Mouse (Mus musculus): ENCODE measurements around the gene Rai1. TPM values are rescaled to one million over a fixed set of nuclear protein-coding genes. Genes with fewer than 3 reads are reported as not detected.

Rai1 gene
- polyA plus RNA-seq, 1 experiment = 62.9 TPM

DNA sequence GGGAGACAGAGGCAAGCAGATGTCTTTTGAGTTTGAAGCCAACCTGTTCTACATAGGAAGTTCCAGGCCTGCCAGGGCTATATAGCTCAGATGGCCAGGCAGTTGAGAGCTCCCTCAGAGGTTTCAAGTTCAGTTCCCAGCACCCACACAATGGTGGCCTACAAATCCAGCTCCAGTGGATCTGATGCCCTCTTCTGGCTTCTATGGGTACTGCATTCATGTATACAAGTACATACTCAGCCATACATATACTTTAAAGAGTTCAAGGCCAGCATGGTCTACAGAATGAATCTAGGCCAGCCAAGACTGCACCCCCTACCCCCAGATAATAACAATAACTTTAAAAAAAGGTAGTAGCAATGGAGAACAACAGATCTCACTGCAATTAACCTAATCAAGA, 90.3 kb downstream of the Rai1 start:
- Histone ChIP-seq H3K27me3 (replicated peaks) (no peaks in the 10 kb centered on the region), H3K9me3 (peaks cover 10% of the 10 kb centered on the region), H3K4me1 (peaks cover 89% of the 10 kb centered on the region), H3K36me3 (replicated peaks; ENCODE audit: low read length) (peaks cover 97% of the 10 kb centered on the region), H3K4me3 (replicated peaks) (no peak overlapping the region)
- no peak for TF ChIP-seq GATA1 (IDR thresholded peaks at IDR 0.05; ENCODE audit: borderline replicate concordance, low read length)
- TF ChIP-seq FLI1 (IDR thresholded peaks at IDR 0.05; ENCODE audit: low read length) = no peak

DNA sequence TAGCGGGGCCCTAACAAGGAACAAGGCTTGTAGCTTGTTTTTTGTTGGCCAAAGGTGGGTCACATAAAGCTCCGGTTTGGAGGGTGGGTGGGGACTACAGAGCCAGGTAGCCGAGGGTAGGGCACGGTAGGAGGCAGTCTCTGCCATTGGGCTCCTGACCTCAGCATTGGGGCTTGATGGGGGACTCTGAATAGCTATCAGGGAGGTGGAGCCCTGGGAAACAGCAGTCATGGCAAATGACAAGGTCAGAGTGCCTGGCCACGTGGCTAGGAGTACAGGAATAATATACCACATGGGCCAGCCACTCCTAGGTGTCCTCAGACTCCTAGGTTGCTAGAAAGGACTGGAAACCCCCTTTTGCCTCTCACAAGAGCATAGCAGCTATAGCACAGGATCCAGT, 91.5 kb downstream of the Rai1 start:
- TF ChIP-seq FLI1 (IDR thresholded peaks at IDR 0.05; ENCODE audit: low read length) (no peak), GATA1 (IDR thresholded peaks at IDR 0.05; ENCODE audit: borderline replicate concordance, low read length) (no peak)
- Histone ChIP-seq H3K4me1 (peaks cover 89% of the 10 kb centered on the region), H3K36me3 (replicated peaks; ENCODE audit: low read length) (peaks cover 97% of the 10 kb centered on the region), H3K9me3 (peaks cover 10% of the 10 kb centered on the region), H3K4me3 (replicated peaks) (no peak overlapping the region), H3K27me3 (replicated peaks) (no peaks in the 10 kb centered on the region)

DNA sequence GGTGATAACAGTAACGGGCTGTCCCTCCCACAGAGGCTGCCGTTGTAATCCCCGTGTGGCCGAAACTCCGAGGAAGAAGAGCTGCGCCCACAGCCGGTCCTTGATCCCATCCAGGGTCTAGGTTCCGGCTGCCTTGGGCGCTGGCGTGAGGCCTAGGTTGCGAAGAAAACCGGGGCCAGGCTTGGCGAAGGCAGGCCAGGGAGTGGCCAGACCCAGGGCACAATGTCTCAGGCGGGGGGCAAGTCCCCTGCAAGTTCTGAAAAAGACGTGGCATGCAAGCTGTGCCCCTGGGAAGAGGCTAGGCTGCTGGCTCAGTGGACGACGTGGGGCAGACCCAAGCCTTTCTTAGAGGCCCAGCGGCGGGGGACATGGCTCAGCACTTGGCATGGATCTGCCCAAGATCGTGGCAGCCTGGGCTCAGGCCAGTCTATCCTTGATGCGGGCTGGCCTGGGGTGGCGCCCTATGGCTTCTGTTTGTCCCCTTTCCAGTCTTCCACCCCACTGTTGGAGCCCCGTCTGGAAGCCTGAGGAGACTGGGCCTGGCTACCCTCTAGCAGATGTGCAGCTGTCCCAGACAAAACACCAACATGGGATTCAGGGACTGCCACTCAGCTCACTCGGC, 93.3 kb downstream of the Rai1 start:
- Histone ChIP-seq H3K4me1 (peaks cover 89% of the 10 kb centered on the region), H3K9me3 (peaks cover 10% of the 10 kb centered on the region), H3K27me3 (replicated peaks) (no peaks in the 10 kb centered on the region), H3K36me3 (replicated peaks; ENCODE audit: low read length) (peaks cover 100% of the 10 kb centered on the region), H3K4me3 (replicated peaks) (no peak overlapping the region)
- TF ChIP-seq FLI1 (IDR thresholded peaks at IDR 0.05; ENCODE audit: low read length) = no peak
- TF ChIP-seq GATA1 (IDR thresholded peaks at IDR 0.05; ENCODE audit: borderline replicate concordance, low read length) = no peak

DNA sequence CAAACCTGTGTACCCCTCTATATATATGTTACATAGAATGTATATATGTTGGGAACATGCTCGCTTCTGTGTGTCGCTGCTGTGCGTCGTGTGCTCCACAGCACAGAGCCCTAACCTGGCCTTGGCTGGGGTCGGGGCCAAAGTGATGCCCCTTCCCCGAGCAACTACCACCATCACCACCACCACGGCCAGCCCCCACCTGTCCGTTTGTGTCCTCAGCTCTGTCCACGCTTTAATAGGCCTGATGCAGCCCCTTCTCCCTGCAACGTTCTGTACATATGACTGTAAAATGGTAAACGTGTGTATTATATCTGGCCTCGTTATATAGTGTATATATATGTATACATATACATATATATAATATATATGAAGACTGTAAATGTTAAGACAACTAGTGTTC, 93.8 kb downstream of the Rai1 start:
- H3K9me3 ChIP-seq = peaks cover 10% of the 10 kb centered on the region
- no peak overlapping the region for H3K4me3 ChIP-seq (replicated peaks)
- peaks cover 100% of the 10 kb centered on the region for H3K36me3 ChIP-seq (replicated peaks; ENCODE audit: low read length)
- peaks cover 87% of the 10 kb centered on the region for H3K4me1 ChIP-seq
- H3K27me3 ChIP-seq (replicated peaks) = no peaks in the 10 kb centered on the region
- TF ChIP-seq GATA1 (IDR thresholded peaks at IDR 0.05; ENCODE audit: borderline replicate concordance, low read length) = no peak

DNA sequence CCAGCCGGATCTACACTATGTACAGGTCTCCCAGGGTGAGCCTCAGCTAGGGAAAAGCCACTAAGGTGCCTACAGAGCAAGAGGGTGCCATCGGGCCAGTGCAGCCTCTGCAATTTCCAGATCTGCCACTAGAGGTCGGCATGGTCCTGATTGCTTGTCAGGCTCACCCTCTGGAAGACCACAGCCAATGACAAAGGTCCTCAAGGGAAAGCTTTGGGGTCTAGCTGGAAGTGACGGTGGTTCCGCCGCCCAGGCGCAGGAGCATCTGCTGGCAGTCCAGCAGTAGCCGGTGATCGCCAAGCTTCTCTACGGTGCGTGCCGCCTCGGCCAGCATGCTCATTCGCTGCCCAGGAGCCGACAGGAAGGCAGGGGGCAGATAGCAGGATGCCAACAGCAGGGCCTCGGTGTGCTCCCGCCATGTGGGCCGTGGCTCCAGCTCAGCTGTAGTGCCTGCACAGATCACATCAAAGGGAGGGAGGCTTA, 94.9 kb downstream of the Rai1 start:
- peaks cover 4% of the 10 kb centered on the region for H3K9me3 ChIP-seq
- peaks cover 82% of the 10 kb centered on the region for H3K4me1 ChIP-seq
- H3K27me3 ChIP-seq (replicated peaks) = no peaks in the 10 kb centered on the region
- TF ChIP-seq FLI1 (IDR thresholded peaks at IDR 0.05; ENCODE audit: low read length) (no peak), GATA1 (IDR thresholded peaks at IDR 0.05; ENCODE audit: borderline replicate concordance, low read length) (no peak)
- H3K4me3 ChIP-seq (replicated peaks) = no peak overlapping the region
- H3K36me3 ChIP-seq (replicated peaks; ENCODE audit: low read length) = peaks cover 100% of the 10 kb centered on the region

DNA sequence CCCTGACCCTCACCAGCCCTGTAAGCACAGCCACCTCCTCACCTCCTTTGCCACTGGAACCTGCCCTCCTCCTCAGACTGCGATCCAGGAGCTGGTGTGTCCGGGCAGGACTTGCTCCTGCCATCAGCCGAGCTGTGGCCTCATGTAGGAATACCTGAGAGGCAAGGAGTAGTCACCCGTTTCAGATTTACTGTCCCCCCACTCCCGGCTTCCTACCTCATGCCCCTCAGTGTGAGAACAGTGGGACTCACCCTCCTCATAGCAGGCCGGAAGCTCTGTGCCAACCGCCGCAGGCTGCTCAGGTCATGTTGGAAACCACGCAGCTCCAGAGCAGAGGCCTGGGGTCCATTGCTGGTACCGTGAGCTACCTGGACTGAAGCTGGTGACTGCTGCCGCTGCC, 95.6 kb downstream of the Rai1 start:
- Histone ChIP-seq H3K4me3 (replicated peaks) (peak overlapping the region; percentile 26), H3K9me3 (no peaks in the 10 kb centered on the region), H3K27me3 (replicated peaks) (no peaks in the 10 kb centered on the region), H3K36me3 (replicated peaks; ENCODE audit: low read length) (peaks cover 100% of the 10 kb centered on the region), H3K4me1 (peaks cover 81% of the 10 kb centered on the region)
- no peak for TF ChIP-seq GATA1 (IDR thresholded peaks at IDR 0.05; ENCODE audit: borderline replicate concordance, low read length)
- no peak for TF ChIP-seq FLI1 (IDR thresholded peaks at IDR 0.05; ENCODE audit: low read length)

DNA sequence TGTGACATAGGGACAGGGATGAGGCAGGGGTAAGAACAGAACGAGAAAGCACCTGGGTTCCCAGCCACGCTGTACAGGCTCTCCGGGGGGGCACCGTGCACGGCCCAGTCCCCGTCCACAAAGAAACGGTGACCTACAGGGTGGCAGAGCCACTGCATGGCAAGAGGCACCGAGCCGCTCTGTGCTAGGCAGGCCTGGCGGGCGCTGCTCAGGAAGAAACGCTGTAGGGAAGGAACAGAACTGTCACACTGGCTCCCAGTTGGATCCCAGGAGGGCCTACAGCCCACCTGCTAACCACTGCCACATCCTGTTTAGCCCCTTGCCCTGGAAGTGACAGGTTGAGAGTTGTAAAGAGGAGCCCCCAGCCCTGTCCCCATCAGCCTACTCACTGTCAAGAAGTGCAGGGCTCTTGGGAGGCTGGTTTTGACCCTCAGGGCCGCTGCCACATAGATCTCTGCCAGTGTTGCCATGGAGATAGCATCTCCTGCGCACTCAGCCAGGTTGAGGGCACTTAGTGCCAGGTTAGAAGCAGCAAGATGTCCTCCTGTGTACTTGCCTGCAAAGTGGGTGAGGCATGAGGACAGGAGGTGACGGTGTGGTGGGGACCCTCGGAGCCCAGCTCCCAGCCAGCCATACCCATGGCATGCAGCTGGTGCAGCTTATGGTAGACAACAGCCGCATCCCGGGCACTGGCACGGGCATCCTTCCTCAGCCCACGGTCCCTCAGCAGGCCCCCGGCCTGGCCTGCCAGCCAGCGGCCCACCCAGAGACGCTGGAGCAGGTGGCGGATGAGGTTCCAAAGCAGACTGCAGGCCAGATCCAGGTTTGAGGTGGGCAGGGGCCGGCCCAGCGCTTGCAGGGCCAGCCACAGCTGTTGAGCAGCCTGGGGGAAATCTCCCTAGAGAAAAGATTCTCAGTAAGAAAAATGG, 98.2 kb downstream of the Rai1 start:
- no peak for TF ChIP-seq FLI1 (IDR thresholded peaks at IDR 0.05; ENCODE audit: low read length)
- TF ChIP-seq GATA1 (IDR thresholded peaks at IDR 0.05; ENCODE audit: borderline replicate concordance, low read length) = no peak
- no peaks in the 10 kb centered on the region for H3K9me3 ChIP-seq
- no peak overlapping the region for H3K4me3 ChIP-seq (replicated peaks)
- H3K27me3 ChIP-seq (replicated peaks) = no peaks in the 10 kb centered on the region
- H3K4me1 ChIP-seq = peaks cover 81% of the 10 kb centered on the region
- peaks cover 100% of the 10 kb centered on the region for H3K36me3 ChIP-seq (replicated peaks; ENCODE audit: low read length)

DNA sequence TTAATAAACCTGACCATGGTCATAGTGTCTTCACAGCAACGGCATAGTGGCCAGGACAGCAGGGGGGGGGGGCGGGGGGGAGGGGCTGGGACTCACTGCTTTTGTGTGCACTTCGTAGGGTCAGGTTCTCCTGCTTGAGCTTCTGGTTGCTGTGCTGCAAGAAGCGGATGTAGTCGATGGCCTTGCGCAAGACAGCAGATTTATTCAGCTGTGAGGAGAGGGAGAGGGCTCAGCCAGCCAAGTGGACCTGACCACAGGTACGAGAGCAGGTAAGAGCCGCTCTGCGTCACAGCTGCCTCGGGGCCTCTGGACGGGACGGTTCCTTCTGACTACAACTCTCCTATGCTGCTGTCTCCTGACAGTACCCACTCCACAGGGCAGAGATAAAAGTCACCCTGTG, 100.2 kb downstream of the Rai1 start:
- Histone ChIP-seq H3K36me3 (replicated peaks; ENCODE audit: low read length) (peaks cover 95% of the 10 kb centered on the region), H3K9me3 (no peaks in the 10 kb centered on the region), H3K27me3 (replicated peaks) (no peaks in the 10 kb centered on the region), H3K4me1 (peaks cover 84% of the 10 kb centered on the region), H3K4me3 (replicated peaks) (no peak overlapping the region)
- TF ChIP-seq GATA1 (IDR thresholded peaks at IDR 0.05; ENCODE audit: borderline replicate concordance, low read length) (no peak), FLI1 (IDR thresholded peaks at IDR 0.05; ENCODE audit: low read length) (no peak)

DNA sequence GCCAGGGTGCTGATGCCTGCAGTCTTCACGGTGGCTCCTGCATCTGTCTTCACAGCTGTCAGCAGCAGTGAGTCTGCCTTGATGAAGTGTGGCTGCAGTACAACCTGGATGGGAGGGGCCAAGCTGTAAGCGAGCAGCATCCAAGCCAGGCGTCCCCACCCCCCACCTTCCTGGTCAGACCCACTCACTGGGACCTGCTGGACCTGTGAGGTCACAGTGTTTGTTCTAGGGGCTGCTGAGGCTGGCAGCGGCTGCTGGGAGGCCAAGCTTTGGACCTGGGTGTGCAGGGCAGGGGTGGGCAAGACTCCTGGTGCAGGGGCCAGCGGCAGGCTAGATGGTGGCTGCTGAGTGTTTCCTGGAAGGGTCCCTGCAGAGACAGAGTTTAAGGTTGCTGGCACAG, 101.4 kb downstream of the Rai1 start:
- TF ChIP-seq GATA1 (IDR thresholded peaks at IDR 0.05; ENCODE audit: borderline replicate concordance, low read length) = no peak
- no peak for TF ChIP-seq FLI1 (IDR thresholded peaks at IDR 0.05; ENCODE audit: low read length)
- Histone ChIP-seq H3K36me3 (replicated peaks; ENCODE audit: low read length) (peaks cover 85% of the 10 kb centered on the region), H3K4me1 (peaks cover 82% of the 10 kb centered on the region), H3K27me3 (replicated peaks) (no peaks in the 10 kb centered on the region), H3K4me3 (replicated peaks) (peak overlapping the region; percentile 10), H3K9me3 (no peaks in the 10 kb centered on the region)

DNA sequence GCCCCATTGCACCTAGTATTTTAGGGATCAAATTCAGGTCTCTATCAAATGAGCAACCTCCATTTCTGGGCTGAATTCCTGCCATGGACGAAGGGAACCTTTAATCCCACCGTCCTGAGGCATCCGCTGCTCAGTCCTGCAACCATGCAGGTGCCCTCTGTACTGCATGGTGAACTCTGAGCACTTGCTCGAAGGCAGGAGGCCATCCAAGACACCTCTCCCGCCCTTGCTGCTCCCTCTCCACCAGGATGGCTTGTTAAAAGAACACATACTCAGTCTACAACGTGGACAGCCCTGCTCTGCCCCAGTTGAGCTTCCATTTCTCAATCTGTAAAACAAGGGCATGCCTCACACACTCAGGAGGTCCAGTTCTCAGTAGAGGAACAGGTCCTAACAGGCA, 103.4 kb downstream of the Rai1 start:
- H3K4me1 ChIP-seq = peaks cover 82% of the 10 kb centered on the region
- no peak for TF ChIP-seq FLI1 (IDR thresholded peaks at IDR 0.05; ENCODE audit: low read length)
- no peak for TF ChIP-seq GATA1 (IDR thresholded peaks at IDR 0.05; ENCODE audit: borderline replicate concordance, low read length)
- H3K27me3 ChIP-seq (replicated peaks) = no peaks in the 10 kb centered on the region
- no peaks in the 10 kb centered on the region for H3K9me3 ChIP-seq
- H3K4me3 ChIP-seq (replicated peaks) = peak overlapping the region; percentile 7
- H3K36me3 ChIP-seq (replicated peaks; ENCODE audit: low read length) = peaks cover 83% of the 10 kb centered on the region

All from megakaryocyte, embryonic 14.5 days (primary cell).